Mouse (Mus musculus) ES-E14 (cell line): ENCODE measurements around the gene Shbg. TPM values are rescaled to one million over a fixed set of nuclear protein-coding genes. Genes with fewer than 3 reads are reported as not detected.
A peak's percentile ranks its signal among the peaks of the same experiment; 100 is the strongest.

Experiments used
- DNase-seq: peaks from one replicate; pipeline ENCODE4 v3.0.0-alpha.2; 2013; ENCODE audit warnings: low read depth, low spot score
- H3K27ac ChIP-seq: 2 replicates; pipeline ENCODE4 v1.5.1; 2012; ENCODE audit warnings: low read depth, mild to moderate bottlenecking, low read length, moderate library complexity, mixed read lengths; ENCODE audit not compliant: poor library complexity, insufficient read depth, severe bottlenecking
- H3K36me3 ChIP-seq: 2 replicates; pipeline ENCODE4 v1.6.1; 2012; ENCODE audit warnings: mild to moderate bottlenecking, low read length, moderate library complexity, mixed read lengths; ENCODE audit not compliant: control insufficient read depth, poor library complexity, insufficient read depth, severe bottlenecking
- H3K4me1 ChIP-seq, 2 experiments: fragments of 150-350 bp in 1 of 2; sonication (generic) in 1 of 2; 2 replicates each; pipeline ENCODE4 v1.6.1; 2012; ENCODE audit warnings: low read length in 2 of 2, mild to moderate bottlenecking in 1 of 2, mixed read lengths in 1 of 2; ENCODE audit not compliant: control insufficient read depth in 2 of 2, insufficient read depth in 2 of 2, poor library complexity in 1 of 2
- H3K4me3 ChIP-seq, 2 experiments: fragments of 150-350 bp in 1 of 2; sonication (generic) in 1 of 2; 2 replicates each; pipeline ENCODE4 v1.5.1; 2012; ENCODE audit warnings: low read length in 2 of 2, low read depth in 1 of 2, mild to moderate bottlenecking in 1 of 2, mixed read lengths in 1 of 2; ENCODE audit not compliant: insufficient read depth in 1 of 2, poor library complexity in 1 of 2, severe bottlenecking in 1 of 2
- H3K9ac ChIP-seq: 2 replicates; pipeline ENCODE4 v1.6.1; 2012; ENCODE audit warnings: low read depth, mild to moderate bottlenecking, low read length, mixed read lengths; ENCODE audit not compliant: poor library complexity, insufficient read depth, severe bottlenecking
- H3K9me3 ChIP-seq: fragments of 150-350 bp; sonication (generic); 2 replicates; pipeline ENCODE4 v1.6.1; 2012; ENCODE audit warnings: low read depth, mild to moderate bottlenecking, low read length; ENCODE audit not compliant: control insufficient read depth, insufficient read depth
- CHD2 ChIP-seq: IDR thresholded peaks from 2 replicates; pipeline ENCODE4 v1.6.1; 2014; ENCODE audit warnings: mild to moderate bottlenecking, low read depth, low read length, inconsistent platforms
- HCFC1 ChIP-seq: IDR thresholded peaks from 2 replicates; pipeline ENCODE4 v1.6.1; 2012; ENCODE audit warnings: low read length, inconsistent platforms, borderline replicate concordance; ENCODE audit not compliant: insufficient read depth
- MAFK ChIP-seq: IDR thresholded peaks from 2 replicates; pipeline ENCODE4 v1.6.1; 2014; ENCODE audit warnings: mild to moderate bottlenecking, low read depth, low read length, inconsistent platforms; ENCODE audit not compliant: insufficient read depth
- ZC3H11A ChIP-seq: IDR thresholded peaks from 2 replicates; pipeline ENCODE4 v1.6.1; 2012; ENCODE audit warnings: low read depth, mild to moderate bottlenecking, inconsistent platforms, low read length, borderline replicate concordance
- ZNF384 ChIP-seq: IDR thresholded peaks from 2 replicates; pipeline ENCODE4 v1.6.1; 2012; ENCODE audit warnings: low read depth, low read length, inconsistent platforms
- in situ Hi-C, 2 experiments: fragments of 600-800 bp; cut with MboI; formaldehyde crosslinking; loops; one replicate each; pipeline ENCODE4 v1.15.1; 2025; ENCODE audit warnings: low sequenced_read_pairs in 2 of 2, inconsistent platforms in 1 of 2; ENCODE audit not compliant: unreplicated experiment in 2 of 2
- total RNA-seq: library from RNA; depleted of rRNA; stranded (reverse); fragments of 300-350 nt; gene quantifications from 2 replicates; pipeline ENCODE4 v1.2.3, GENCODE M21; 2012; rRNA removed

Shbg gene
- total RNA-seq, 1 experiment, result not detected

- Histone ChIP-seq H3K4me1 (peaks cover 6 to 17% of the 10 kb centered on the region in 2 experiments), H3K9me3 (no peaks in the 10 kb centered on the region), H3K36me3 (peaks cover 27% of the 10 kb centered on the region), H3K27ac (peak overlapping the region; percentile 70), H3K9ac (peak overlapping the region; percentile 88), H3K4me3 (peak overlapping the region; percentile 90 to 97)
- DNase-seq, result peak; percentile 98
- in situ Hi-C loops, result no loop called here
- peak; percentile 96 for TF ChIP-seq CHD2
- peak; percentile 98 for TF ChIP-seq HCFC1
- TF ChIP-seq ZC3H11A, result no peak
- peak; percentile 71 for TF ChIP-seq ZNF384
- no peak for TF ChIP-seq MAFK
Measured at GRCm38 (mm10) chr11:69579128-69580017, 38.3 kb downstream of the Shbg start.

GRCm38 (mm10) chr11:69578301-69578700 is 39.4 kb downstream of the Shbg start:
- in situ Hi-C loops, result no loop called here
- H3K4me1 ChIP-seq, result peaks cover 6 to 12% of the 10 kb centered on the region in 2 experiments
- H3K9me3 ChIP-seq, result no peaks in the 10 kb centered on the region
- peak overlapping the region; percentile 88 for H3K9ac ChIP-seq
- H3K27ac ChIP-seq, result 0 out of 2 replicates have a peak overlapping the region, but pooled peaks have one; percentile 25
- no peak for TF ChIP-seq ZNF384
- TF ChIP-seq HCFC1, result no peak
- TF ChIP-seq ZC3H11A, result no peak
- TF ChIP-seq CHD2, result no peak
- peak overlapping the region; percentile 79 to 85 for H3K4me3 ChIP-seq
- no peak for DNase-seq
- peaks cover 26% of the 10 kb centered on the region for H3K36me3 ChIP-seq

- DNase-seq, result no peak
- no peak overlapping the region for H3K4me3 ChIP-seq
- in situ Hi-C loops, result no loop called here
- peaks cover 26% of the 10 kb centered on the region for H3K36me3 ChIP-seq
- H3K9ac ChIP-seq, result no peak overlapping the region
- no peak overlapping the region for H3K27ac ChIP-seq
- no peaks in the 10 kb centered on the region for H3K9me3 ChIP-seq
- no peak for TF ChIP-seq ZNF384
- no peak for TF ChIP-seq MAFK
- TF ChIP-seq ZC3H11A, result no peak
- no peak for TF ChIP-seq HCFC1
- no peak for TF ChIP-seq CHD2
- peaks cover 2 to 12% of the 10 kb centered on the region in 2 experiments; a peak in 3 of 4 replicates for H3K4me1 ChIP-seq
Measured at GRCm38 (mm10) chr11:69576307-69576706, 41.4 kb downstream of the Shbg start.

GRCm38 (mm10) chr11:69575220-69575619 is 42.5 kb downstream of the Shbg start:
- peaks cover 35% of the 10 kb centered on the region for H3K36me3 ChIP-seq
- no peaks in the 10 kb centered on the region for H3K9me3 ChIP-seq
- in situ Hi-C loops, result no loop called here
- H3K27ac ChIP-seq, result no peak overlapping the region
- no peak overlapping the region for H3K9ac ChIP-seq
- DNase-seq, result no peak
- H3K4me1 ChIP-seq, result peaks cover 2 to 12% of the 10 kb centered on the region in 2 experiments; a peak in 3 of 4 replicates
- TF ChIP-seq ZNF384, result no peak
- no peak for TF ChIP-seq CHD2
- no peak for TF ChIP-seq HCFC1
- TF ChIP-seq MAFK, result no peak
- TF ChIP-seq ZC3H11A, result no peak
- H3K4me3 ChIP-seq, result no peak overlapping the region

GRCm38 (mm10) chr11:69565131-69565530 is 52.6 kb downstream of the Shbg start:
- in situ Hi-C loops, result no loop called here
- H3K4me3 ChIP-seq, result no peak overlapping the region
- TF ChIP-seq CHD2 (no peak), HCFC1 (no peak), ZNF384 (no peak), ZC3H11A (no peak), MAFK (no peak)
- H3K36me3 ChIP-seq, result peaks cover 30% of the 10 kb centered on the region
- peak overlapping the region; percentile 70; the same call in 1 of the 2 replicates for H3K27ac ChIP-seq
- no peaks in the 10 kb centered on the region for H3K9me3 ChIP-seq
- DNase-seq, result no peak
- H3K9ac ChIP-seq, result no peak overlapping the region
- H3K4me1 ChIP-seq, result peaks cover 19 to 40% of the 10 kb centered on the region in 2 experiments

Other genes with a start within 250 kb of the Shbg start
- 21.6 and 27.0 TPM in 2 replicates for gene Chd3, start 248.5 kb downstream of the Shbg start, total RNA-seq
- gene Naa38, start 222.4 kb downstream of the Shbg start, total RNA-seq, result 191 and 202 TPM in 2 replicates
- 18.8 and 29.0 TPM in 2 replicates for gene Cyb5d1, start 222.3 kb downstream of the Shbg start, total RNA-seq
- gene Tmem88, start 219.7 kb downstream of the Shbg start, total RNA-seq, result 23.9 and 43.3 TPM in 2 replicates
- 7.9 and 9.4 TPM in 2 replicates for gene Kdm6b, start 204.2 kb downstream of the Shbg start, total RNA-seq
- 0.98 and 2.5 TPM in 2 replicates for gene Dnah2, start 68.8 kb downstream of the Shbg start, total RNA-seq
- gene Efnb3, start 57.7 kb downstream of the Shbg start, total RNA-seq, result 3.1 and 3.2 TPM in 2 replicates
- 30.7 and 33.0 TPM in 2 replicates for gene Wrap53, start 37.6 kb downstream of the Shbg start, total RNA-seq
- gene Trp53, start 37.5 kb downstream of the Shbg start, total RNA-seq, result 98.0 and 105 TPM in 2 replicates
- gene Atp1b2, start 12.0 kb downstream of the Shbg start, total RNA-seq, result 12.1 and 13.1 TPM in 2 replicates
- gene Sat2, start 4.1 kb upstream of the Shbg start, total RNA-seq, result 3.2 and 3.6 TPM in 2 replicates
- 153 and 161 TPM in 2 replicates for gene Fxr2, start 15.1 kb upstream of the Shbg start, total RNA-seq
- gene Sox15, start 37.4 kb upstream of the Shbg start, total RNA-seq, result 6.6 and 8.2 TPM in 2 replicates
- 258 and 349 TPM in 2 replicates for gene Mpdu1, start 44.7 kb upstream of the Shbg start, total RNA-seq
- 23.4 and 32.7 TPM in 2 replicates for gene Cd68, start 48.2 kb upstream of the Shbg start, total RNA-seq
- 1,512 and 1,948 TPM in 2 replicates for gene Eif4a1, start 54.5 kb upstream of the Shbg start, total RNA-seq
- 265 and 282 TPM in 2 replicates for gene Senp3, start 64.2 kb upstream of the Shbg start, total RNA-seq
- gene Tnfsf13, start 67.9 kb upstream of the Shbg start, total RNA-seq, result 8.6 and 11.7 TPM in 2 replicates
- 8.7 and 16.1 TPM in 2 replicates for gene Tnfsf12, start 77.9 kb upstream of the Shbg start, total RNA-seq
- gene Tnfsfm13, start 78.2 kb upstream of the Shbg start, total RNA-seq, result 13.7 and 19.9 TPM in 2 replicates
- gene Polr2a, start 140.7 kb upstream of the Shbg start, total RNA-seq, result 71.9 and 74.2 TPM in 2 replicates
- 0.22 and 0.48 TPM in 2 replicates for gene Slc35g3, start 144.1 kb upstream of the Shbg start, total RNA-seq
- 1.6 and 3.0 TPM in 2 replicates for gene Zbtb4, start 148.0 kb upstream of the Shbg start, total RNA-seq
- gene Chrnb1, start 178.0 kb upstream of the Shbg start, total RNA-seq, result 3.8 and 5.7 TPM in 2 replicates
- 0.31 and 0.42 TPM in 2 replicates for gene Fgf11, start 184.0 kb upstream of the Shbg start, total RNA-seq
- gene Tmem102, start 187.7 kb upstream of the Shbg start, total RNA-seq, result 1.3 and 1.8 TPM in 2 replicates
- gene Gm39566, start 197.4 kb upstream of the Shbg start, total RNA-seq, result not detected in 2 replicates
- not detected in 2 replicates for gene Spem2, start 200.6 kb upstream of the Shbg start, total RNA-seq
- 0.27 TPM in 1 of 2 replicates, not detected in the other for gene Spem1, start 204.3 kb upstream of the Shbg start, total RNA-seq
- 8.9 and 9.5 TPM in 2 replicates for gene Nlgn2, start 219.9 kb upstream of the Shbg start, total RNA-seq
- 88.9 and 90.7 TPM in 2 replicates for gene Tmem256, start 220.6 kb upstream of the Shbg start, total RNA-seq
- 7.0 and 7.2 TPM in 2 replicates for gene Plscr3, start 228.5 kb upstream of the Shbg start, total RNA-seq
- 3.4 and 8.1 TPM in 2 replicates for gene Tnk1, start 240.8 kb upstream of the Shbg start, total RNA-seq